Mouse (Mus musculus) forebrain, embryonic 11.5 days (tissue): ENCODE results near the gene Gm20388. TPM values are rescaled to one million over a fixed set of nuclear protein-coding genes. Genes with fewer than 3 reads are reported as not detected.

ENCODE experiments used
- ATAC-seq: fragments of 200-750 bp; cut with Nextera tagmentation; replicated peaks from 2 replicates; pipeline ENCODE4 v1.8.0; 2017; ENCODE audit warnings: moderate TSS enrichment; ENCODE audit not compliant: low FRiP score
- DNase-seq: peaks from one replicate; pipeline ENCODE4 v3.0.0-alpha.2; 2017; ENCODE audit warnings: low spot score
- H3K27ac ChIP-seq: fragments of 300-500 bp; sonication (generic); 2 replicates; pipeline ENCODE4 v1.5.1; 2014; ENCODE audit warnings: low read depth, low read length
- H3K27me3 ChIP-seq: fragments of 300-500 bp; sonication (generic); 2 replicates; pipeline ENCODE4 v1.6.1; 2014; ENCODE audit warnings: mild to moderate bottlenecking, low read length, mixed read lengths; ENCODE audit not compliant: control insufficient read depth, insufficient read depth
- H3K36me3 ChIP-seq: fragments of 300-500 bp; sonication (generic); 2 replicates; pipeline ENCODE4 v1.6.1; 2014; ENCODE audit warnings: mild to moderate bottlenecking, low read length, moderate library complexity, mixed read lengths; ENCODE audit not compliant: control insufficient read depth, insufficient read depth
- H3K4me1 ChIP-seq: fragments of 300-500 bp; sonication (generic); replicated peaks from 2 replicates; pipeline ENCODE4 v1.6.1; 2014; ENCODE audit warnings: low read length, mixed read lengths; ENCODE audit not compliant: control insufficient read depth, insufficient read depth
- H3K4me2 ChIP-seq: fragments of 300-500 bp; sonication (generic); 2 replicates; pipeline ENCODE4 v1.6.1; 2014; ENCODE audit warnings: low read depth, mild to moderate bottlenecking, low read length, moderate library complexity, mixed read lengths; ENCODE audit not compliant: severe bottlenecking
- H3K4me3 ChIP-seq: fragments of 300-500 bp; sonication (generic); 2 replicates; pipeline ENCODE4 v1.5.1; 2014; ENCODE audit warnings: low read depth, low read length
- H3K9ac ChIP-seq: fragments of 300-500 bp; sonication (generic); 2 replicates; pipeline ENCODE4 v1.6.1; 2014; ENCODE audit warnings: low read length
- H3K9me3 ChIP-seq: fragments of 300-500 bp; sonication (generic); 2 replicates; pipeline ENCODE4 v1.6.1; 2016; ENCODE audit warnings: low read length, mixed read lengths; ENCODE audit not compliant: control insufficient read depth
- WGBS: fragments of 180-500 bp; shearing (Covaris S2); extraction: QIAGEN DNeasy Blood & Tissue Kit; methylation state at CpG from one replicate; pipeline ENCODE4 v1.1.7; 2014; 5-methylcytosine and 5-hydroxymethylcytosine counted together
- polyA plus RNA-seq: library from polyadenylated mRNA; unstranded; fragments of >200 nt; fragmentation: Nextera tagmentation; extraction: Ambion mirVana; gene quantifications from 2 replicates; pipeline ENCODE4 v1.2.1, GENCODE M21; 2014

Gm20388 gene
- polyA plus RNA-seq, 1 experiment from 2014 or later = not detected

DNA sequence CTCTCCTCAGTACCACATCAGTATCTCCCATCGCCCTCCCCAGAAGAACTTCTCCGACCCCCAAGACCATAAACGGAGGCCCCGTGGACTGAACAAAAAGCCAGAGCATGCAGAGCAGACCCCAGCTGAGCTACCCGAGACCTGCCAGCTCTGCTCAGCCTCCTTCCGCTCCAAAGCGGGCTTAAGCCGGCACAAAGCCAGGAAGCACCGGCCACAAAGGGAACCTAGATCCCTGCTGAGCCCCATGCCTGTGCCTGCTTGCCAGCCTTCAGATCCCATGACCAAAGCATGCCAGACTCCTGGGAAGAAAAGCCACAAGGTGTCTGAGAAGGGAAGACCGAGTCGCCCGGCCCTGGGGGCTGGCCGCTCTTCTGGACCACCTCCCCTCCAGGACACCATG lies 2356.2 kb downstream of the Gm20388 start:
- H3K36me3 ChIP-seq = no peaks in the 10 kb centered on the region
- peaks cover 4% of the 10 kb centered on the region; the same call in 1 of the 2 replicates for H3K4me1 ChIP-seq
- no peak for ATAC-seq
- H3K4me2 ChIP-seq = no peak overlapping the region
- peaks cover 2% of the 10 kb centered on the region for H3K27me3 ChIP-seq
- DNase-seq = no peak
- H3K4me3 ChIP-seq = no peak overlapping the region
- no peak overlapping the region for H3K9ac ChIP-seq
- no peak overlapping the region for H3K27ac ChIP-seq
- 28% methylated on average over 13 of the region's 13 CpGs for WGBS
- H3K9me3 ChIP-seq = no peaks in the 10 kb centered on the region

GRCm38 (mm10) chr8:122268861-122269260 lies 2358.2 kb downstream of the Gm20388 start:
- peaks cover 2% of the 10 kb centered on the region for H3K27me3 ChIP-seq
- DNase-seq (no peak), ATAC-seq (no peak)
- H3K4me3 ChIP-seq = peak overlapping the region; percentile 31
- H3K36me3 ChIP-seq = no peaks in the 10 kb centered on the region
- H3K9me3 ChIP-seq = no peaks in the 10 kb centered on the region
- H3K4me1 ChIP-seq = peaks cover 8% of the 10 kb centered on the region
- peak overlapping the region; percentile 53 for H3K4me2 ChIP-seq
- no peak overlapping the region for H3K27ac ChIP-seq
- peak overlapping the region; percentile 56 for H3K9ac ChIP-seq
- 57% methylated on average over 24 of the region's 24 CpGs for WGBS

DNA sequence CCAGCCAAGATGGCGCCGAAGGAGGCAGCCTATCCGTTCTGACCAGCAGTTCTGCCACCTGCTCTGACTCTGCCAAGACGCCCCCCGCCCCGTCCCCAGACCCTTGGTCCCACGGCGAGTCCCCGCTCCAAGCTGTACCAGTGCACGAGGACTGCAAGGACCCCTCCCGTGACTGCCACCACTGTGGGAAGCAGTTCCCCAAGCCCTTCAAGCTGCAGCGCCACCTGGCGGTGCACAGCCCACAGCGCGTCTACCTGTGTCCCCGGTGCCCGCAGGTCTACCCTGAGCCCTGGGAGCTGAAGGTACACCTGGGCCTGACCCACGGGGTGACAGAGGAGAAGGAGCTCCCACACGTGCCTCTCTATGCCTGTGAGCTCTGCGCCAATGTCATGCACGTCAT lies 2358.8 kb downstream of the Gm20388 start:
- H3K4me3 ChIP-seq = peak overlapping the region; percentile 31
- 6% methylated on average over 21 of the region's 21 CpGs for WGBS
- H3K9me3 ChIP-seq = no peaks in the 10 kb centered on the region
- peaks cover 8% of the 10 kb centered on the region for H3K4me1 ChIP-seq
- H3K27ac ChIP-seq = no peak overlapping the region
- H3K27me3 ChIP-seq = peaks cover 2% of the 10 kb centered on the region
- peak; percentile 58 for ATAC-seq
- peak; percentile 90 for DNase-seq
- no peaks in the 10 kb centered on the region for H3K36me3 ChIP-seq
- H3K4me2 ChIP-seq = peak overlapping the region; percentile 53
- H3K9ac ChIP-seq = peak overlapping the region; percentile 56

DNA sequence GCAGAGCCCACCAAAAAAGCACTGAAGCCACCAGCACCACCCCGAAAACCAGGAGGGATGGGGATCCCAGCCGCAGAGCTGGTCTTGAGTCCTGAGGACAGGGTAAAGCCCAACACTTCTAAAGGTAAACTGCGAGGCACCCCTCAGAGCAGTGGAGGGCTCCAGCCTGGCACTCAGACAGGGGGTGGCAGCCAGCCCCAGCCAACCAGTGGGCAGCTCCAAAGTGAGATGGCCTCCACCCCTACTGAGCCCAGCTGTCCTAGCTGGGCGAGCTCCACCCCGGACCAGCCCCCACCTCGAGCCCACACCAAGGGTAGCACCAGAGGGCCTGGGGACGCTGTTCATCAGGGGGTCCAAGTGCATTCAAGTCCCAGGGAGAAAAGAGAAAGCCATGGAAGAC lies 2359.9 kb downstream of the Gm20388 start:
- Histone ChIP-seq H3K4me2 (no peak overlapping the region), H3K27ac (no peak overlapping the region), H3K9ac (no peak overlapping the region), H3K27me3 (peaks cover 2% of the 10 kb centered on the region), H3K36me3 (no peaks in the 10 kb centered on the region), H3K9me3 (no peaks in the 10 kb centered on the region), H3K4me1 (peaks cover 8% of the 10 kb centered on the region), H3K4me3 (no peak overlapping the region)
- DNase-seq = no peak
- 76% methylated on average over 7 of the region's 7 CpGs for WGBS
- ATAC-seq = no peak

- H3K27ac ChIP-seq = no peak overlapping the region
- H3K27me3 ChIP-seq = peaks cover 2% of the 10 kb centered on the region
- ATAC-seq = peak; percentile 65
- peaks cover 8% of the 10 kb centered on the region for H3K4me1 ChIP-seq
- H3K9ac ChIP-seq = no peak overlapping the region
- H3K36me3 ChIP-seq = no peaks in the 10 kb centered on the region
- H3K4me2 ChIP-seq = no peak overlapping the region
- 9% methylated on average over 5 of the region's 5 CpGs for WGBS
- H3K9me3 ChIP-seq = no peaks in the 10 kb centered on the region
- H3K4me3 ChIP-seq = no peak overlapping the region
- DNase-seq = peak; percentile 92
Observed at GRCm38 (mm10) chr8:122273152-122273551, 2362.5 kb downstream of the Gm20388 start.

DNA sequence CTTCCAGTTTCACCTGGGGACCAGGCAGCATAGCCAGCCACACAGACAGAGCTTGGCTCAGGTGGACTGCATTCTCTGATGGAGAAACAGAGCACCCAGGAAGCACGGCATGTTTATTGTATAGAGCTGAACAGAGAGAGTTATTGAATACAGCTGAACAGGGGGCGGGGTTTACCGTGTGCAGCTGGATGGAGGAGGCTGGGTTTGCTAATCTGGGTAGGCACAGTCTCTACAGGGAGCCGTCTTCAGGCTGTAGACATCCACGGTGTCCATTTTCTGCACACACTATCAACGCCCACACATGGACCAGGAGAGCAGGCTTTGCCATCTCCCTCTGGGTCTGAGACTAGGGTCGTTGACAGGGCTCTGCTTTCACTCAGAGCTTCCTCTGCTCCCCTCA lies 2363.2 kb downstream of the Gm20388 start:
- DNase-seq (no peak), ATAC-seq (no peak)
- H3K4me1 ChIP-seq = peaks cover 8% of the 10 kb centered on the region
- H3K36me3 ChIP-seq = no peaks in the 10 kb centered on the region
- H3K4me2 ChIP-seq = no peak overlapping the region
- H3K27me3 ChIP-seq = peaks cover 2% of the 10 kb centered on the region
- H3K4me3 ChIP-seq = no peak overlapping the region
- H3K9ac ChIP-seq = no peak overlapping the region
- H3K9me3 ChIP-seq = no peaks in the 10 kb centered on the region
- H3K27ac ChIP-seq = no peak overlapping the region
- WGBS = 43% methylated on average over 7 of the region's 7 CpGs

GRCm38 (mm10) chr8:122274651-122275391 lies 2364.2 kb downstream of the Gm20388 start:
- Histone ChIP-seq H3K4me1 (peaks cover 5% of the 10 kb centered on the region), H3K9ac (no peak overlapping the region), H3K4me3 (no peak overlapping the region), H3K27me3 (peaks cover 2% of the 10 kb centered on the region), H3K27ac (no peak overlapping the region), H3K4me2 (no peak overlapping the region), H3K36me3 (no peaks in the 10 kb centered on the region), H3K9me3 (no peaks in the 10 kb centered on the region)
- DNase-seq (no peak), ATAC-seq (no peak)
- WGBS = 84% methylated on average over 11 of the region's 11 CpGs

- ATAC-seq (no peak), DNase-seq (no peak)
- Histone ChIP-seq H3K27ac (no peak overlapping the region), H3K9ac (no peak overlapping the region), H3K9me3 (no peaks in the 10 kb centered on the region), H3K4me2 (no peak overlapping the region), H3K4me1 (peaks cover 6% of the 10 kb centered on the region), H3K4me3 (no peak overlapping the region), H3K36me3 (no peaks in the 10 kb centered on the region), H3K27me3 (no peaks in the 10 kb centered on the region; the same call in 1 of the 2 replicates)
- 91% methylated on average over 5 of the region's 5 CpGs for WGBS
Observed at GRCm38 (mm10) chr8:122276308-122276707, 2365.7 kb downstream of the Gm20388 start.
